Mouse (Mus musculus) heart, embryonic 11.5 days (tissue): ENCODE data around the gene Olfr330. TPM values are rescaled to one million over a fixed set of nuclear protein-coding genes. Genes with fewer than 3 reads are reported as not detected.
"Not testable (repeated sequence)": the region's sequence is repeated elsewhere in the genome, so short reads cannot be mapped to it uniquely, and the experiment has no call there.

Source experiments
- ATAC-seq: fragments of 200-750 bp; cut with Nextera tagmentation; replicated peaks from 2 replicates; pipeline ENCODE4 v1.8.0; 2017; ENCODE audit warnings: moderate library complexity; ENCODE audit not compliant: insufficient number of reproducible peaks, low FRiP score, low TSS enrichment
- H3K27ac ChIP-seq: fragments of 300-500 bp; sonication (generic); 2 replicates; pipeline ENCODE4 v1.5.1; 2014; ENCODE audit warnings: mild to moderate bottlenecking, low read depth, low read length
- H3K27me3 ChIP-seq: fragments of 300-500 bp; sonication (generic); 2 replicates; pipeline ENCODE4 v1.6.1; 2014; ENCODE audit warnings: mild to moderate bottlenecking, low read length, mixed read lengths; ENCODE audit not compliant: control insufficient read depth, insufficient read depth
- H3K36me3 ChIP-seq: fragments of 300-500 bp; sonication (generic); 2 replicates; pipeline ENCODE4 v1.6.1; 2014; ENCODE audit warnings: mild to moderate bottlenecking, low read length, moderate library complexity, mixed read lengths; ENCODE audit not compliant: control insufficient read depth, insufficient read depth
- H3K4me1 ChIP-seq: fragments of 300-500 bp; sonication (generic); 2 replicates; pipeline ENCODE4 v1.6.1; 2014; ENCODE audit warnings: low read length; ENCODE audit not compliant: control insufficient read depth, insufficient read depth
- H3K4me2 ChIP-seq: fragments of 300-500 bp; sonication (generic); 2 replicates; pipeline ENCODE4 v1.6.1; 2014; ENCODE audit warnings: mild to moderate bottlenecking, moderate library complexity
- H3K4me3 ChIP-seq: fragments of 300-500 bp; sonication (generic); 2 replicates; pipeline ENCODE4 v1.5.1; 2014; ENCODE audit warnings: low read depth, low read length
- H3K9ac ChIP-seq: fragments of 300-500 bp; sonication (generic); 2 replicates; pipeline ENCODE4 v1.6.1; 2014; ENCODE audit warnings: mild to moderate bottlenecking, low read depth, low read length, moderate library complexity
- H3K9me3 ChIP-seq: fragments of 300-500 bp; sonication (generic); replicated peaks from 2 replicates; pipeline ENCODE4 v1.6.1; 2016; ENCODE audit warnings: low read length; ENCODE audit not compliant: control insufficient read depth
- WGBS: fragments of 180-500 bp; shearing (Covaris S2); extraction: QIAGEN DNeasy Blood & Tissue Kit; methylation state at CpG from one replicate; pipeline ENCODE4 v1.1.7; 2014; ENCODE audit not compliant: insufficient replicate concordance; 5-methylcytosine and 5-hydroxymethylcytosine counted together
- polyA plus RNA-seq: library from polyadenylated mRNA; unstranded; fragments of >200 nt; fragmentation: Nextera tagmentation; extraction: Ambion mirVana; gene quantifications from 2 replicates; pipeline ENCODE4 v1.2.1, GENCODE M21; 2014

The Olfr330 gene
- polyA plus RNA-seq, 1 experiment from 2014 or later, result not detected

DNA sequence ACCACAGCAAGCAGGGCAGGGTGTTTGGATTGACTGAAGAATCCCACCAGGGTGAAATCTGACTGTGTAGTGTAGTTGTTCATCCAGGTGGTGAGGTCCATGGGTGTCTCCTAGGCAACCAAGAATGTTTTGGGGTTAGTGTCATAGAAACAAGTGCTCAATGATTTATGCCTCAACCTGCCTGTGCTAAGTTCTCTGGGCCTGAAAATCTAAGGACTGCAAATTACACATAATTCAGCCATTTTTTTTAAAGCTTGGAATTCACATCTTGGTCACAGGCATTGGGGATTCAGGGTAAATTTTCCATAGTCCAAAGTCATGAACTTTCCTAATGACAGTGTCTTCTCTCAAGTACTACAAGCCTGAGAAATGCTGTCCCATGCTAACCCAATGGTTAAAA lies 32.2 kb downstream of the Olfr330 start, which contains the start of gene Olfr331:
TSS of gene Olfr331 (minus strand) at position 101 of the 400 bp plus-strand sequence.
- not testable (repeated sequence) for H3K4me2 ChIP-seq, ATAC-seq, H3K36me3 ChIP-seq, H3K9me3 ChIP-seq, H3K27ac ChIP-seq, H3K9ac ChIP-seq, H3K27me3 ChIP-seq, H3K4me3 ChIP-seq, H3K4me1 ChIP-seq

DNA sequence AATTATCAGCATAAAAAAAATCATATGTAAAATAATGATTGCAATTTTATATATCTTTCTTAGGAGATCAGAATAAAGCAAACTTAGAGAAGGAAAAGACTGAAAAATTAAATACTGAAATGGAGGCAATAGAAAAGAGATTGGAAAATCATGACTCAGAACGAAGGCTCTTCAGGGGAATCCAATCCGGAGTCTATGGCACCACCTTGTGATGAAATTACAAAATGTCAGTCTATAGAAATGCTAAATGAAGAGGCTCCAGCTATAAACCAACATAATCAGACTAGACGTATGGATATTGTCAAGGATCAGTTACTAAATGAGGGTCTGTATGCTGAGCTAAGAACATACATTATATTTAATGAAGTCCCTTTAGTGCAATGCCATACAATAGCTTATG lies 35.3 kb downstream of the Olfr330 start:
- H3K4me3 ChIP-seq, result no peak overlapping the region
- no peak overlapping the region for H3K9ac ChIP-seq
- WGBS, result 65% methylated on average over 3 of the region's 3 CpGs
- no peak overlapping the region for H3K27ac ChIP-seq
- H3K36me3 ChIP-seq, result no peaks in the 10 kb centered on the region
- no peaks in the 10 kb centered on the region for H3K4me1 ChIP-seq
- ATAC-seq, result no peak
- H3K27me3 ChIP-seq, result no peaks in the 10 kb centered on the region
- H3K9me3 ChIP-seq, result no peaks in the 10 kb centered on the region
- no peak overlapping the region for H3K4me2 ChIP-seq

GRCm38 (mm10) chr11:58498761-58499160 lies 35.9 kb downstream of the Olfr330 start:
- Histone ChIP-seq H3K9ac (no peak overlapping the region), H3K4me1 (no peaks in the 10 kb centered on the region), H3K9me3 (no peaks in the 10 kb centered on the region), H3K4me2 (no peak overlapping the region), H3K27me3 (no peaks in the 10 kb centered on the region), H3K4me3 (no peak overlapping the region), H3K36me3 (no peaks in the 10 kb centered on the region), H3K27ac (no peak overlapping the region)
- ATAC-seq, result no peak
- WGBS, result 79% methylated on average over 9 of the region's 9 CpGs

DNA sequence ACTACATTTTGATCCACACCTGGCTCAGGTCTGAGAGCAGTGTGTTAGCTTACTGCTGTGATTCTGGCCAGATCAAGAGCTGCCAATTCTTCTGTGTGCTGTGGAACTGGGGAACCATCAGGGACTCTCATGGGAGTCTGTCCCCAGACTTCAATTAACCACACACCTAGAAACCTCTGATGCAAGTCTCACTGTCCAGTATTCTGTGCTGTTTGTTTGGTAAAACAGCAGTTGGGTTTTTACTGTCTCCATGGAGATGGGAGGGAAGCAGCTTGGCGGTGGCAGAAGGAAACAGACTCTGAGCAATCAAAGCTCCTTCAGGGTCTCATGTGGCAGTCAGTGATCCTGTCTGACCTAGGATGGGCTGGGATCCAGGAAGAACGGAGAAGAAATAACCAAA lies 42.2 kb downstream of the Olfr330 start, which contains the start of gene Olfr332:
TSS of gene Olfr332 (minus strand) at position 101 of the 400 bp plus-strand sequence.
- Histone ChIP-seq H3K4me1 (no peaks in the 10 kb centered on the region), H3K4me3 (no peak within 1 kb of the TSS), H3K27me3 (no peaks in the 10 kb centered on the region), H3K9ac (no peak within 1 kb of the TSS), H3K27ac (no peak within 1 kb of the TSS), H3K36me3 (no peaks in the 10 kb centered on the region), H3K9me3 (no peaks in the 10 kb centered on the region), H3K4me2 (no peak within 1 kb of the TSS)
- 75% methylated on average over 2 of the region's 2 CpGs for WGBS
- ATAC-seq, result no peak

Other genes with a start within 250 kb of the Olfr330 start
- gene Zfp692, start 227.8 kb downstream of the Olfr330 start, polyA plus RNA-seq, result 8.2 and 9.3 TPM in 2 replicates
- 31.2 and 33.8 TPM in 2 replicates for gene Zfp672, start 204.5 kb downstream of the Olfr330 start, polyA plus RNA-seq
- gene Sh3bp5l, start 204.1 kb downstream of the Olfr330 start, polyA plus RNA-seq, result 17.5 and 17.7 TPM in 2 replicates
- not detected in 2 replicates for gene Lypd8, start 155.8 kb downstream of the Olfr330 start, polyA plus RNA-seq
- not detected in 2 replicates for gene 1810065E05Rik, start 113.7 kb downstream of the Olfr330 start, polyA plus RNA-seq
- gene Gm12253, start 102.3 kb downstream of the Olfr330 start, polyA plus RNA-seq, result not detected in 2 replicates
- gene Lypd9, start 81.9 kb downstream of the Olfr330 start, polyA plus RNA-seq, result not detected in 2 replicates
- gene Olfr30, start 72.6 kb downstream of the Olfr330 start, polyA plus RNA-seq, result not detected in 2 replicates
- gene Olfr332, start 42.3 kb downstream of the Olfr330 start, polyA plus RNA-seq, result not detected in 2 replicates
- not detected in 2 replicates for gene Olfr331, start 32.3 kb downstream of the Olfr330 start, polyA plus RNA-seq
- gene Olfr329-ps, start 11.6 kb upstream of the Olfr330 start, polyA plus RNA-seq, result not detected in 2 replicates
- 0.09 TPM in 1 of 2 replicates, not detected in the other for gene Olfr328, start 20.8 kb upstream of the Olfr330 start, polyA plus RNA-seq
- not detected in 2 replicates for gene Olfr224, start 35.7 kb upstream of the Olfr330 start, polyA plus RNA-seq
- not detected in 2 replicates for gene Olfr325, start 42.9 kb upstream of the Olfr330 start, polyA plus RNA-seq
- not detected in 2 replicates for gene Olfr324, start 60.3 kb upstream of the Olfr330 start, polyA plus RNA-seq
- not detected in 2 replicates for gene 2210407C18Rik, start 81.2 kb upstream of the Olfr330 start, polyA plus RNA-seq
- not detected in 2 replicates for gene Olfr323, start 95.7 kb upstream of the Olfr330 start, polyA plus RNA-seq
- 0.74 and 1.6 TPM in 2 replicates for gene Trim58, start 105.6 kb upstream of the Olfr330 start, polyA plus RNA-seq
- not detected in 2 replicates for gene Olfr322, start 123.9 kb upstream of the Olfr330 start, polyA plus RNA-seq
- gene Olfr320, start 146.3 kb upstream of the Olfr330 start, polyA plus RNA-seq, result not detected in 2 replicates
- not detected in 2 replicates for gene Olfr319, start 164.3 kb upstream of the Olfr330 start, polyA plus RNA-seq
- gene Olfr318, start 189.2 kb upstream of the Olfr330 start, polyA plus RNA-seq, result not detected in 2 replicates
- not detected in 2 replicates for gene Olfr317, start 204.4 kb upstream of the Olfr330 start, polyA plus RNA-seq
- gene Olfr316, start 217.9 kb upstream of the Olfr330 start, polyA plus RNA-seq, result not detected in 2 replicates
- gene Olfr315, start 238.4 kb upstream of the Olfr330 start, polyA plus RNA-seq, result not detected in 2 replicates
- gene Olfr314, start 248.1 kb upstream of the Olfr330 start, polyA plus RNA-seq, result not detected in 2 replicates